Mouse (Mus musculus): ENCODE data around the gene Med14.

DNA sequence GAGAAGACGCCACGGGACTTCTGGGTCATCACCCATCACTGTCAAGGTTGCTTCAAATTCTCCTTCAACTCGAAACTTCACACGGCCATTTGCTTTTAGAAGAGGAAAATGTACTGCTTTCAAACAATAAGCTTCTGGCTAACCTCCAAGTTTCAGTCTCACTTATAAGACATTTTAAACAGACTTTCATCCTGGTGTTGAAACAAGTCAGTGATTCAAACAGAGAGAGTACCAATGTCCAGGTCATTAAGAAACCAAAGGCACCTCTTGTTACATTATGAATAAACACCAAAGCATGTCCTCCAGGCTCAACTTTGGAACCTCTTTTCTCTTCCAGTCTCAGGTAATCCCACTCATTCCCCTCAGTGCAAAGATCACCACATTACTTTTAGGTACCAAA is 14.0 kb downstream of the Med14 start:
- TF ChIP-seq POLR2A (IDR thresholded peaks at IDR 0.05; ENCODE audit: low read depth, low read length) = no peak
- TF ChIP-seq POLR2AphosphoS2 (IDR thresholded peaks at IDR 0.05; ENCODE audit: low read depth, low read length) = no peak
- TF ChIP-seq ELF1 (IDR thresholded peaks at IDR 0.05; ENCODE audit: low read depth, low read length) = no peak
- peak; percentile 36; the same call in 1 of the 2 replicates for TF ChIP-seq EP300 (IDR thresholded peaks at IDR 0.05; ENCODE audit: low read length)
- no peak for TF ChIP-seq CTCF (conservative IDR thresholded peaks at IDR 0.05 in 1 of 2, IDR thresholded peaks at IDR 0.05 in 1 of 2; ENCODE audit: low read depth in 2 of 2, low read length in 2 of 2)
- no peak for TF ChIP-seq TBP (conservative IDR thresholded peaks at IDR 0.05; ENCODE audit: low read depth, low read length)
- TF ChIP-seq MYC (IDR thresholded peaks at IDR 0.05; ENCODE audit: low read depth, low read length) = no peak
- TF ChIP-seq SIN3A (IDR thresholded peaks at IDR 0.05; ENCODE audit: low read length) = no peak
- no peak; the same call in 1 of the 2 replicates for TF ChIP-seq ETS1 (conservative IDR thresholded peaks at IDR 0.05; ENCODE audit: low read depth, low read length)
- TF ChIP-seq SMC3 (IDR thresholded peaks at IDR 0.05; ENCODE audit: low read depth, low read length) = no peak
